Mouse (Mus musculus) heart, adult 2 months (tissue): ENCODE measurements at regions not wholly inside any gene's neighbourhood (a gene's known extent, or its start where the extent isn't known, plus 50 kb on each side); places are given as distances from the start of the nearest gene placed in this dataset.
A peak's percentile ranks its signal among the peaks of the same experiment; 100 is the strongest.

Source experiments
- DNase-seq, 2 experiments: peaks; one replicate each; pipeline ENCODE4 v3.0.0; 2021
- H3K27ac ChIP-seq: fragments of 200-600 bp; 2 replicates; pipeline ENCODE4 v1.8.1; 2022
- H3K27me3 ChIP-seq: fragments of 200-500 bp; 2 replicates; pipeline ENCODE4 v1.6.1; 2012; ENCODE audit warnings: mild to moderate bottlenecking, low read length, inconsistent platforms, mixed read lengths; ENCODE audit not compliant: control insufficient read depth, insufficient read depth
- H3K36me3 ChIP-seq: fragments of 200-500 bp; 2 replicates; pipeline ENCODE4 v1.6.1; 2012; ENCODE audit warnings: low read length, inconsistent platforms; ENCODE audit not compliant: control insufficient read depth, insufficient read depth
- H3K4me1 ChIP-seq: fragments of 200-500 bp; 2 replicates; pipeline ENCODE4 v1.6.1; 2011; ENCODE audit warnings: low read length; ENCODE audit not compliant: control insufficient read depth, insufficient read depth
- H3K4me3 ChIP-seq: fragments of 200-600 bp; 2 replicates; pipeline ENCODE4 v1.8.1; 2022
- H3K79me2 ChIP-seq: fragments of 200-500 bp; replicated peaks from 2 replicates; pipeline ENCODE4 v1.6.1; 2012; ENCODE audit warnings: mild to moderate bottlenecking, inconsistent platforms, low read length, moderate library complexity, mixed read lengths; ENCODE audit not compliant: control insufficient read depth, insufficient read depth
- H3K9ac ChIP-seq: fragments of 200-500 bp; 2 replicates; pipeline ENCODE4 v1.6.1; 2012; ENCODE audit warnings: low read depth, mild to moderate bottlenecking, control low read depth, inconsistent platforms, low read length, mixed read lengths
- CTCF ChIP-seq: fragments of 200-600 bp; IDR thresholded peaks from 2 replicates; pipeline ENCODE4 v1.8.1; 2022; ENCODE audit warnings: antibody characterized with exemption, mild to moderate bottlenecking, moderate library complexity
- EP300 ChIP-seq: fragments of 200-500 bp; IDR thresholded peaks from 2 replicates; pipeline ENCODE4 v1.6.1; 2011; ENCODE audit warnings: low read depth, low read length, control low read depth; ENCODE audit not compliant: insufficient read depth
- POLR2A ChIP-seq: fragments of 200-500 bp; IDR thresholded peaks from 2 replicates; pipeline ENCODE4 v1.6.1; 2011; ENCODE audit warnings: mild to moderate bottlenecking, low read depth, low read length, control low read depth; ENCODE audit not compliant: insufficient read depth
- WGBS: fragments of 180-500 bp; shearing (Covaris S2); methylation state at CpG from one replicate; pipeline ENCODE4 v1.1.7; 2018; 5-methylcytosine and 5-hydroxymethylcytosine counted together
- intact Hi-C: fragments of 180-260 bp; cut with DNase I; formaldehyde crosslinking; loops from one replicate; pipeline ENCODE4 v1.15.1; 2025

GRCm38 (mm10) chr8:112111950-112112349 is 97.1 kb upstream of the Gm6793 start:
- H3K27ac ChIP-seq = peak overlapping the region; percentile 41; the same call in 1 of the 2 replicates
- TF ChIP-seq EP300 (no peak), CTCF (no peak), POLR2A (no peak)
- H3K4me3 ChIP-seq = no peak overlapping the region
- DNase-seq = peak in 1 of 2 experiments; percentile 49
- intact Hi-C loops = no loop called here
- H3K79me2 ChIP-seq = no peaks in the 10 kb centered on the region
- no peak overlapping the region for H3K9ac ChIP-seq
- no peaks in the 10 kb centered on the region for H3K36me3 ChIP-seq
- H3K27me3 ChIP-seq = no peaks in the 10 kb centered on the region
- H3K4me1 ChIP-seq = no peaks in the 10 kb centered on the region; the same call in 1 of the 2 replicates
- WGBS = 27% methylated on average over 2 of the region's 2 CpGs

DNA sequence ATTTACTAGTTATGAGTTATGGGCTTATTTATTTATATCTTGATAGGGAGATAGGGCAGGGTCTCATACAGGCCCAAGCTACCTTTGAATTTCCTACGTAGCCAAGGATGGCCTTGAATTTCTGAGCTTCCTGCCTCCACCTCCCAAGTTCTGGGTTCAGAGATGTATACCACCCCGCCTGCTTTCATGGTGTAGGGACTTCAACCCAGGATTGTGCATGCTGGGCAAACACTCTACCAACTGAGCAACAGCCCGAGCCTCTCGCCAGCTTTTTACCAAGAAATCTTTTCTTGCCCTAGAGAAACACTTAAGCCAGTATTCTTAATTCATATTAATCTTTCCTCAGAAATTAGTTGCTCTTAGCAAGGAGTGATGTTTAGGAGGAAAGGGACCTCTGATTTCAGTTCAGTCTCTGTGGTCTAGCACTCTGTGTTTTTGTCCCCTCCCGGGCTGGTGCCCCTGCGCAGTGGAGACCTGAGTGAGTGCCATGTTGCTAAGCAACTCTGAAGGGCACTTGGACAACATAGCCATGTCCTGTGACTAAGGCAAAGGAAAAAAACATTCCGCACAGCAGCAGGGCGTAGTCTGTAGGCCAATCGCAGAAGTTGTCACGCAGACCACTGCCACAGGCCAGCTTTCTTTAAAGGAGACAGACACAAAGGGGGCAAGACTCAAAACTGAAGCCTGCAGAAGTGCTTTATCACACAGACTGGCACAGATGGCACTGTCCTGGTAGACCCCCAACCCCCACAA is 83.2 kb upstream of the Gm6793 start:
- 69% methylated on average over 10 of the region's 10 CpGs for WGBS
- Histone ChIP-seq H3K27ac (peak overlapping the region; percentile 86), H3K4me3 (no peak overlapping the region), H3K4me1 (no peaks in the 10 kb centered on the region), H3K79me2 (no peaks in the 10 kb centered on the region), H3K36me3 (no peaks in the 10 kb centered on the region), H3K27me3 (no peaks in the 10 kb centered on the region), H3K9ac (no peak overlapping the region)
- peak; percentile 40 to 72 for DNase-seq
- intact Hi-C loops = no loop called here
- no peak for TF ChIP-seq POLR2A
- TF ChIP-seq CTCF = no peak
- TF ChIP-seq EP300 = no peak

DNA sequence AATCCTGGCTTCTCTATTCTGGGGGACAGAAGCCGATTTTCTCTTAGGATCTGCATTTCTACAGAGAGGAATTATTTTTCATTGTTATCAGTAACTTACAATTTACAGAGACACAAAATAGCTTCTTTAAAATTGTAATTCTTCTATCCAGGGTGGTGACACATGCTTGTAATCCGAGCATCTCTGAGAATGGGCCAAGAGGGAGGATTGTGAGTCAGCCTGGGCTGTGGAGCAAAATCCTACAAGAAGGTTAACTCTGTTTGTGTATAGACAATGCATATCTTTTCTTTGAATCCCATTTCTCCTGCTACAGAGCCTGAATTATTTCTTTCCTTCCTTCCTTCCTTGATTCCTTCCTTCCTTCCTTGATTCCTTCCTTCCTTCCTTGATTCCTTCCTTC is 80.0 kb upstream of the Gm6793 start:
- WGBS = 78% methylated on average over 2 of the region's 2 CpGs
- H3K79me2 ChIP-seq = no peaks in the 10 kb centered on the region
- no peak for TF ChIP-seq CTCF
- H3K4me1 ChIP-seq = no peaks in the 10 kb centered on the region
- H3K4me3 ChIP-seq = no peak overlapping the region
- intact Hi-C loops = no loop called here
- no peak overlapping the region for H3K27ac ChIP-seq
- DNase-seq = no peak
- no peaks in the 10 kb centered on the region for H3K27me3 ChIP-seq
- no peaks in the 10 kb centered on the region for H3K36me3 ChIP-seq
- no peak overlapping the region for H3K9ac ChIP-seq

DNA sequence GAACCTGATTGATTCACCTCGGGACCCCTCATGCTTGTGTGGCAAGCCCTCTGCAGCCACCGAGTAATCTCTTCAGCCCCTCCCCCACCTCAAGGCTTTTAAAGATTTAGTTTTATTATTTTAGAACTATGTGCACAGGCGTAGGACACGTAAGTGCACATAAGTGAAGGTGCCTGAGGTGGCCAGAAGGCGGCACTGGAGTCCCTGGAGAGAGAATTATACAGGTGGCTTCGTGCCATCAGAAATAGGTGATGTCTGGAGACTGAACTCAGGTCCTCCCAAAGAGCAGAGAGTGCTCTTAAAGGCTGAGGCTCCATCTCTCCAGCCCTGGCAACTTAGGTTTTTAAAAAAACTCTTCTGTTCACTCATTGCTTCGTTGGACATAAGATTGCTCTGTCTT is 78.7 kb upstream of the Gm6793 start:
- no peak for TF ChIP-seq POLR2A
- no peak for TF ChIP-seq EP300
- TF ChIP-seq CTCF = peak; percentile 45
- 0 out of 2 replicates have a peak, but pooled peaks cover 2% of the 10 kb centered on the region for H3K27me3 ChIP-seq
- no peak overlapping the region for H3K27ac ChIP-seq
- DNase-seq = no peak
- H3K4me1 ChIP-seq = no peaks in the 10 kb centered on the region
- H3K9ac ChIP-seq = no peak overlapping the region
- 66% methylated on average over 7 of the region's 7 CpGs for WGBS
- no peak overlapping the region for H3K4me3 ChIP-seq
- intact Hi-C loops = no loop called here
- H3K36me3 ChIP-seq = no peaks in the 10 kb centered on the region
- H3K79me2 ChIP-seq = no peaks in the 10 kb centered on the region

DNA sequence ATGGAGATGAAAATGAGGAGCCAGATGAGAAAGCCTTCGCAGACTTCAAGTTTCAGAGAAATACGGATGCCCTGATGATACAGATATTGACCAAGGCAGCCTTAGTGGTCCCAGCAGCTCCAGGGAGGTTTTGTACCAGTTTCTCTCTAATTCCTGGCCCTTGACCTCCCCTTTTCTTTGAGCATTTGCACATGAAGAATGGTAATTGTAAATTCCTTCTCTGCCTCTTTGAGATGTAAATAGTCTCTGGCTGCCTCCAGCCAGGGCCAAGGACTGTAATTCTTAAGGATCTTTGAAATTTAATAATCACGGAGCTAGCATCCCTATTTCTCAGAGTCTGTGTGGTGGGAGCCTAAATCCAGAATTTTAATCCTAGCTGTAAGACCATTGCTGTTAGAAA is 78.0 kb upstream of the Gm6793 start:
- intact Hi-C loops = no loop called here
- 64% methylated on average over 3 of the region's 3 CpGs for WGBS
- Histone ChIP-seq H3K4me1 (no peaks in the 10 kb centered on the region), H3K36me3 (no peaks in the 10 kb centered on the region), H3K9ac (no peak overlapping the region), H3K4me3 (no peak overlapping the region), H3K27ac (no peak overlapping the region), H3K27me3 (0 out of 2 replicates have a peak, but pooled peaks cover 2% of the 10 kb centered on the region), H3K79me2 (no peaks in the 10 kb centered on the region)
- DNase-seq = no peak
- no peak for TF ChIP-seq POLR2A
- no peak for TF ChIP-seq EP300
- TF ChIP-seq CTCF = no peak

DNA sequence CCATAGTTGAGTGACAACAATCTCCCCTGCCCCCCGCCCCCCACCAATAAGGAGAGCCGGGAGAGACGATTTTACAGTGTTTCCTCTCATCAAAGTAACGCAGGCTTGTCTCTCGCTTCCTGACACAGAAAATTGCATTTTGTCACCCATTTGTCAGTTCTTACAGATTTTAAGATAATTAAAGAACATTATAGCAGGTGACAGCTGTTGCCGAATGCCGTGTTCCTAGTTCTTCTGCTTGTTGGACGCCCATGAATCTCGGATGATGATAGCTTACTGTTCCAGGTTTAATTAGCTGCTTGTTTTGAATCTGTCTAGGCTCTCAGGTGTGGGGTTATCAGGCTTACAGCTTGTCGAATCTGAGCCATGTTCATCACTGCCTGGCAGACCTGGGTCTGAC is 63.8 kb upstream of the Gm6793 start:
- 70% methylated on average over 10 of the region's 10 CpGs for WGBS
- Histone ChIP-seq H3K9ac (no peak overlapping the region), H3K27me3 (no peaks in the 10 kb centered on the region), H3K4me1 (no peaks in the 10 kb centered on the region), H3K79me2 (no peaks in the 10 kb centered on the region), H3K4me3 (no peak overlapping the region), H3K36me3 (no peaks in the 10 kb centered on the region), H3K27ac (no peak overlapping the region)
- intact Hi-C loops = no loop called here
- no peak for DNase-seq
- no peak for TF ChIP-seq CTCF
- TF ChIP-seq POLR2A = no peak
- TF ChIP-seq EP300 = no peak
